Mouse (Mus musculus): ENCODE measurements around the gene Nckipsd. TPM values are rescaled to one million over a fixed set of nuclear protein-coding genes. Genes with fewer than 3 reads are reported as not detected.

The Nckipsd gene
- polyA plus RNA-seq (2015; fragmentation: Nextera tagmentation; extraction: Ambion mirVana) = 17.7 and 19.0 TPM in 2 replicates

- H3K27ac ChIP-seq = peak within 1 kb of the TSS; percentile 43; the same call in 1 of the 2 replicates
- peak; percentile 82 for ATAC-seq (ENCODE audit: insufficient number of reproducible peaks, low FRiP score, low TSS enrichment, low read depth)
- peaks cover 58% of the 10 kb centered on the region for H3K36me3 ChIP-seq
- peak within 1 kb of the TSS; percentile 85 for H3K9ac ChIP-seq
- peaks cover 17% of the 10 kb centered on the region for H3K4me1 ChIP-seq
- WGBS = under 1% methylated on average over 61 of the region's 62 CpGs
- H3K4me2 ChIP-seq = peak within 1 kb of the TSS; percentile 88
- no peaks in the 10 kb centered on the region for H3K9me3 ChIP-seq
- H3K27me3 ChIP-seq = no peaks in the 10 kb centered on the region
- peak within 1 kb of the TSS; percentile 90 for H3K4me3 ChIP-seq
These were observed at the start of gene Nckipsd for GRCm38 (mm10) chr9:108808163-108808665. Nckipsd (plus strand) TSS chr9:108808368.

- Histone ChIP-seq H3K9ac (no peak overlapping the region), H3K36me3 (no peaks in the 10 kb centered on the region), H3K4me1 (no peaks in the 10 kb centered on the region), H3K9me3 (no peaks in the 10 kb centered on the region), H3K4me2 (no peak overlapping the region), H3K27me3 (no peaks in the 10 kb centered on the region), H3K4me3 (no peak overlapping the region), H3K27ac (no peak overlapping the region)
- WGBS = 96% methylated on average over 20 of the region's 20 CpGs
- ATAC-seq (ENCODE audit: insufficient number of reproducible peaks, low FRiP score, low TSS enrichment, low read depth) = no peak
These were observed 49.0 kb upstream of the Nckipsd start for GRCm38 (mm10) chr9:108759121-108759520.

- Histone ChIP-seq H3K36me3 (no peaks in the 10 kb centered on the region), H3K9ac (no peak overlapping the region)
These were observed 48.4 kb upstream of the Nckipsd start for GRCm38 (mm10) chr9:108759805-108760204.

GRCm38 (mm10) chr9:108761561-108761960 lies 46.6 kb upstream of the Nckipsd start:
- Histone ChIP-seq H3K9me3 (no peaks in the 10 kb centered on the region), H3K4me1 (no peaks in the 10 kb centered on the region), H3K4me2 (no peak overlapping the region), H3K9ac (no peak overlapping the region), H3K36me3 (no peaks in the 10 kb centered on the region), H3K27ac (no peak overlapping the region), H3K27me3 (no peaks in the 10 kb centered on the region), H3K4me3 (no peak overlapping the region)
- no peak for ATAC-seq (ENCODE audit: insufficient number of reproducible peaks, low FRiP score, low TSS enrichment, low read depth)

More at GRCm38 (mm10) chr9:108759805-108760204, 48.4 kb upstream of the Nckipsd start:
- Histone ChIP-seq H3K4me1 (no peaks in the 10 kb centered on the region), H3K4me2 (no peak overlapping the region), H3K27ac (no peak overlapping the region), H3K4me3 (no peak overlapping the region), H3K27me3 (no peaks in the 10 kb centered on the region), H3K9me3 (no peaks in the 10 kb centered on the region)
- WGBS = 69% methylated on average over 2 of the region's 2 CpGs
- ATAC-seq (ENCODE audit: insufficient number of reproducible peaks, low FRiP score, low TSS enrichment, low read depth) = no peak

- Histone ChIP-seq H3K27ac (no peak overlapping the region), H3K27me3 (no peaks in the 10 kb centered on the region), H3K9ac (no peak overlapping the region), H3K4me1 (no peaks in the 10 kb centered on the region), H3K4me2 (no peak overlapping the region), H3K4me3 (no peak overlapping the region), H3K9me3 (no peaks in the 10 kb centered on the region), H3K36me3 (no peaks in the 10 kb centered on the region)
- ATAC-seq (ENCODE audit: insufficient number of reproducible peaks, low FRiP score, low TSS enrichment, low read depth) = no peak
- 73% methylated on average over 10 of the region's 10 CpGs for WGBS
These were observed 43.2 kb upstream of the Nckipsd start for GRCm38 (mm10) chr9:108764971-108765370.

- no peaks in the 10 kb centered on the region for H3K9me3 ChIP-seq
- ATAC-seq (ENCODE audit: insufficient number of reproducible peaks, low FRiP score, low TSS enrichment, low read depth) = no peak
- no peaks in the 10 kb centered on the region for H3K36me3 ChIP-seq
- 73% methylated on average over 4 of the region's 4 CpGs for WGBS
- no peaks in the 10 kb centered on the region for H3K4me1 ChIP-seq
- H3K27ac ChIP-seq = no peak overlapping the region
- no peak overlapping the region for H3K9ac ChIP-seq
- H3K27me3 ChIP-seq = no peaks in the 10 kb centered on the region
- H3K4me2 ChIP-seq = no peak overlapping the region
- no peak overlapping the region for H3K4me3 ChIP-seq
These were observed 31.6 kb upstream of the Nckipsd start for GRCm38 (mm10) chr9:108776614-108777013.

GRCm38 (mm10) chr9:108777276-108777675 lies 30.9 kb upstream of the Nckipsd start:
- 78% methylated on average over 4 of the region's 4 CpGs for WGBS
- H3K27me3 ChIP-seq = no peaks in the 10 kb centered on the region
- H3K4me3 ChIP-seq = no peak overlapping the region
- H3K9ac ChIP-seq = no peak overlapping the region
- H3K4me1 ChIP-seq = no peaks in the 10 kb centered on the region
- no peak overlapping the region for H3K27ac ChIP-seq
- no peak for ATAC-seq (ENCODE audit: insufficient number of reproducible peaks, low FRiP score, low TSS enrichment, low read depth)
- no peaks in the 10 kb centered on the region for H3K36me3 ChIP-seq
- H3K9me3 ChIP-seq = no peaks in the 10 kb centered on the region
- H3K4me2 ChIP-seq = no peak overlapping the region

GRCm38 (mm10) chr9:108780959-108781358 lies 27.2 kb upstream of the Nckipsd start:
- peaks cover 17% of the 10 kb centered on the region for H3K4me1 ChIP-seq
- H3K27ac ChIP-seq = no peak overlapping the region
- no peak overlapping the region for H3K4me3 ChIP-seq
- WGBS = 61% methylated on average over 5 of the region's 5 CpGs
- H3K27me3 ChIP-seq = no peaks in the 10 kb centered on the region
- H3K9me3 ChIP-seq = no peaks in the 10 kb centered on the region
- ATAC-seq (ENCODE audit: insufficient number of reproducible peaks, low FRiP score, low TSS enrichment, low read depth) = no peak
- H3K9ac ChIP-seq = no peak overlapping the region
- no peaks in the 10 kb centered on the region for H3K36me3 ChIP-seq
- H3K4me2 ChIP-seq = no peak overlapping the region

- no peaks in the 10 kb centered on the region for H3K9me3 ChIP-seq
- WGBS = 69% methylated on average over 4 of the region's 4 CpGs
These were observed 26.3 kb upstream of the Nckipsd start for GRCm38 (mm10) chr9:108781891-108782290.

GRCm38 (mm10) chr9:108782836-108783547 lies 25.2 kb upstream of the Nckipsd start:
- no peaks in the 10 kb centered on the region for H3K9me3 ChIP-seq
- peak overlapping the region; percentile 85 for H3K4me3 ChIP-seq
- 0 out of 2 replicates have a peak overlapping the region, but pooled peaks have one; percentile 23 for H3K9ac ChIP-seq
- H3K27ac ChIP-seq = peak overlapping the region; percentile 61; the same call in 1 of the 2 replicates
- H3K36me3 ChIP-seq = no peaks in the 10 kb centered on the region
- WGBS = 27% methylated on average over 9 of the region's 9 CpGs
- no peaks in the 10 kb centered on the region for H3K27me3 ChIP-seq
- no peak for ATAC-seq (ENCODE audit: insufficient number of reproducible peaks, low FRiP score, low TSS enrichment, low read depth)
- peaks cover 26% of the 10 kb centered on the region for H3K4me1 ChIP-seq
- peak overlapping the region; percentile 77 for H3K4me2 ChIP-seq

More at GRCm38 (mm10) chr9:108781891-108782290, 26.3 kb upstream of the Nckipsd start:
- Histone ChIP-seq H3K27me3 (no peaks in the 10 kb centered on the region), H3K36me3 (no peaks in the 10 kb centered on the region), H3K4me3 (no peak overlapping the region), H3K4me2 (no peak overlapping the region), H3K27ac (no peak overlapping the region), H3K4me1 (peaks cover 24% of the 10 kb centered on the region), H3K9ac (no peak overlapping the region)
- no peak for ATAC-seq (ENCODE audit: insufficient number of reproducible peaks, low FRiP score, low TSS enrichment, low read depth)

GRCm38 (mm10) chr9:108783548-108784463 lies 24.4 kb upstream of the Nckipsd start, which contains the start of gene Ip6k2:
Ip6k2 (plus strand) TSS chr9:108783796.
- Histone ChIP-seq H3K9me3 (no peaks in the 10 kb centered on the region), H3K4me3 (peak within 1 kb of the TSS; percentile 85), H3K4me2 (peak within 1 kb of the TSS; percentile 77), H3K27me3 (no peaks in the 10 kb centered on the region), H3K9ac (peak within 1 kb of the TSS; percentile 87), H3K4me1 (peaks cover 32% of the 10 kb centered on the region), H3K36me3 (0 out of 2 replicates have a peak, but pooled peaks cover 2% of the 10 kb centered on the region), H3K27ac (peak within 1 kb of the TSS; percentile 85)
- under 1% methylated on average over 56 of the region's 56 CpGs for WGBS
- ATAC-seq (ENCODE audit: insufficient number of reproducible peaks, low FRiP score, low TSS enrichment, low read depth) = peak; percentile 96
